Mouse (Mus musculus): ENCODE measurements at regions not wholly inside any gene's neighbourhood (a gene's known extent, or its start where the extent isn't known, plus 50 kb on each side); places are given as distances from the start of the nearest gene placed in this dataset.

GRCm38 (mm10) chr17:45871666-45872653 is 138.3 kb upstream of the 1600014C23Rik start:
- no peak for TF ChIP-seq CHD2 (IDR thresholded peaks at IDR 0.05; ENCODE audit: low read length)
- no peak for TF ChIP-seq CTCF (IDR thresholded peaks at IDR 0.05 in 2 of 3, conservative IDR thresholded peaks at IDR 0.05 in 1 of 3; ENCODE audit: control insufficient read depth in 1 of 3, insufficient read depth in 1 of 3, low read depth in 2 of 3, low read length in 3 of 3, poor library complexity in 1 of 3, severe bottlenecking in 1 of 3)
- TF ChIP-seq MAZ (IDR thresholded peaks at IDR 0.05; ENCODE audit: low read depth, low read length): no peak
- TF ChIP-seq POLR2A (IDR thresholded peaks at IDR 0.05; ENCODE audit: control insufficient read depth in 1 of 2, insufficient read depth in 1 of 2, low read depth in 1 of 2, low read length in 2 of 2, poor library complexity in 1 of 2): no peak
- no peak; the same call in 1 of the 2 replicates for TF ChIP-seq POLR2AphosphoS2 (IDR thresholded peaks at IDR 0.05; ENCODE audit: low read length)
- no peak for TF ChIP-seq MAX (IDR thresholded peaks at IDR 0.05; ENCODE audit: low read length)
- TF ChIP-seq ZNF384 (IDR thresholded peaks at IDR 0.05; ENCODE audit: low read depth, low read length): no peak
- TF ChIP-seq TAL1 (IDR thresholded peaks at IDR 0.05; ENCODE audit: low read length): no peak
- no peak for TF ChIP-seq NRF1 (IDR thresholded peaks at IDR 0.05; ENCODE audit: insufficient read depth, low read depth, low read length, poor library complexity, severe bottlenecking)
- TF ChIP-seq UBTF (IDR thresholded peaks at IDR 0.05; ENCODE audit: borderline replicate concordance, insufficient read depth, low read depth, low read length): no peak
- no peak for TF ChIP-seq GATA1 (IDR thresholded peaks at IDR 0.05; ENCODE audit: low read depth, low read length)
- no peak; a peak in 1 of 4 replicates for TF ChIP-seq EP300 (IDR thresholded peaks at IDR 0.05; ENCODE audit: low read depth in 1 of 2, low read length in 2 of 2)
- no peak for TF ChIP-seq USF2 (IDR thresholded peaks at IDR 0.05; ENCODE audit: borderline replicate concordance in 1 of 2, insufficient read depth in 1 of 2, low read depth in 1 of 2, low read length in 2 of 2)
